ENCODE assay signal across 17 mouse cellular contexts in genomic region chr7:65482216-65482615, GRCm38 (mm10). TPM values are rescaled to one million over a fixed set of nuclear protein-coding genes. Genes with fewer than 3 reads are reported as not detected.
"Had no signal": no experiment of that assay in that cellular context is flagged by ENCODE, and none has a peak within 500 bp of the region (broad histone marks: within the 10 kb centered on the region; RNA-seq: fewer than 3 reads in every experiment).

No protein-coding gene starts in this region.

- H3K4me1 ChIP-seq: liver, embryonic 13.5 days; neural tube, embryonic 15.5 days had no signal

- ATAC-seq: hindbrain, postnatal 0 days; inflammation-experienced regulatory T-cells, adult 6 months; midbrain, embryonic 15.5 days had no signal

- H3K4me2 ChIP-seq: liver, embryonic 13.5 days; midbrain, embryonic 12.5 days; midbrain, embryonic 15.5 days; neural tube, embryonic 12.5 days; neural tube, embryonic 15.5 days; stomach, embryonic 15.5 days had no signal

- H3K4me3 ChIP-seq: left cerebral cortex, adult 2 months; liver, embryonic 13.5 days; midbrain, embryonic 12.5 days; midbrain, embryonic 15.5 days; neural tube, embryonic 12.5 days; neural tube, embryonic 15.5 days; stomach, embryonic 15.5 days had no signal

- H3K9me3 ChIP-seq: liver, embryonic 13.5 days; midbrain, embryonic 12.5 days; midbrain, embryonic 15.5 days; neural tube, embryonic 12.5 days; neural tube, embryonic 15.5 days; stomach, embryonic 15.5 days had no signal

- H3K27me3 ChIP-seq: liver, embryonic 13.5 days; midbrain, embryonic 12.5 days; midbrain, embryonic 15.5 days; neural tube, embryonic 12.5 days; neural tube, embryonic 15.5 days; stomach, embryonic 15.5 days had no signal

- H3K9ac ChIP-seq: liver, embryonic 13.5 days; midbrain, embryonic 12.5 days; midbrain, embryonic 15.5 days; neural tube, embryonic 12.5 days; neural tube, embryonic 15.5 days; stomach, embryonic 15.5 days had no signal

- H3K36me3 ChIP-seq: liver, embryonic 13.5 days; midbrain, embryonic 12.5 days; midbrain, embryonic 15.5 days; neural tube, embryonic 12.5 days; neural tube, embryonic 15.5 days; stomach, embryonic 15.5 days had no signal

- H3K27ac ChIP-seq: hindbrain, postnatal 0 days; kidney, postnatal 0 days; left cerebral cortex, adult 2 months; liver, embryonic 13.5 days; midbrain, embryonic 12.5 days; midbrain, embryonic 15.5 days; neural tube, embryonic 12.5 days; neural tube, embryonic 15.5 days; stomach, embryonic 15.5 days had no signal

- DNase-seq: kidney, adult 2 months; kidney, postnatal 25 days; layer of hippocampus, postnatal 36 days; liver, embryonic 13.5 days; right cerebral cortex, adult 18-20 months; right cerebral cortex, postnatal 14 days; right cerebral cortex, postnatal 4 days; thymus, postnatal 36 days had no signal

RNA-seq across cellular contexts. Expression of gene Tjp1, which starts 45.4 kb away (rescaled TPM):
- polyA plus RNA-seq: inflammation-experienced regulatory T-cells, adult 6 months had no signal
